Mouse (Mus musculus): ENCODE results near the gene Mad2l2.

Mad2l2 gene

GRCm38 (mm10) chr4:148149540-148149939 lies 19.4 kb downstream of the Mad2l2 start:
- peak in 1 of 2 experiments; percentile 14 for DNase-seq

GRCm38 (mm10) chr4:148150242-148150641 lies 20.1 kb downstream of the Mad2l2 start:
- DNase-seq = peak in 1 of 2 experiments; percentile 12

GRCm38 (mm10) chr4:148150953-148151266 lies 20.7 kb downstream of the Mad2l2 start:
- no peak for DNase-seq

DNA sequence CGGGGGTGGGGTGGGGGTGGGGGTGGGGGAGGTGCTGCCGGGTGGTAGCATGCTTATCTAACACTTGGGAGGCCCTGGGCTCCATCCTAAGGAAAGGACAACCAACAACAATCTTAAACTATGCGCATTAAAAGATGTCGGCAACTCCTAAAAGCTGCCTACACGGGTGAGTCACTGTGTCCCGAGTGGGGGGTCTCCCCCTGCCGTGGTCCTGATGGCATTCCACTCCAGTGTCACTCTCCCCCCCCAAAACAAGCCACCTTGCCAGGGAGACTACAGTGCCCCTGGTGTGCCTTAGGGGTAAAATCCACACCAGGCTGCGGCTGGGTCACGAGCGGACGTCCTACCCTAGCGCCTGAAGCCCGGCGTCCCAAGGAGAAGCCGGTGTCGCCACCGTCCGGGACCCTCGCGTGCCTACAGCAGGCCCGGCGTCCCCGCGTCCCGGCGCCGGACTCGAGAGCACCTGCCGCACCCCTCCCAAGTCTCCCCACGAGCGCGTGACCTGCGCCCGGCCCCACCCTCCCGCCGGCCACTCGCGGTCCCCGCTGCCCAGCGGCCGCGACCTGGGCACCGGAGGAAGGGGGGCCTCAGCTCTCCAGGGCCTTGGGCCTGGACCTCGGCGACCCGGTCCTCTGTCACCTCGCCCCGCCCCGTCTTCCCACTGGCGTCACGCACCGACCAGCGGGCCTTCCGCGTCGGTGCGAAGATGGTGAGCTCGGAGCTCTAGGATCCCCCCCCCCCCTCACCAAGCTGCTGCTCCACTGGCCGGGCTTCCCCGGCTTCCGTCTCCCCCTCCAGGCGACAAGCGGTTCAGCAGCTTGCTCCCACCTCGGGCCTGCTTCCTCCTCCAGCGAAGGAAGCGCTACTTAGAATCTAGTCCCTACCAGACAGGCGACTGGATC lies 21.3 kb downstream of the Mad2l2 start, which contains the start of gene Fbxo6:
Gene Fbxo6 (minus strand): TSS at position 874 of the 902 bp plus-strand sequence.
- peak; percentile 84 to 89 for DNase-seq

DNA sequence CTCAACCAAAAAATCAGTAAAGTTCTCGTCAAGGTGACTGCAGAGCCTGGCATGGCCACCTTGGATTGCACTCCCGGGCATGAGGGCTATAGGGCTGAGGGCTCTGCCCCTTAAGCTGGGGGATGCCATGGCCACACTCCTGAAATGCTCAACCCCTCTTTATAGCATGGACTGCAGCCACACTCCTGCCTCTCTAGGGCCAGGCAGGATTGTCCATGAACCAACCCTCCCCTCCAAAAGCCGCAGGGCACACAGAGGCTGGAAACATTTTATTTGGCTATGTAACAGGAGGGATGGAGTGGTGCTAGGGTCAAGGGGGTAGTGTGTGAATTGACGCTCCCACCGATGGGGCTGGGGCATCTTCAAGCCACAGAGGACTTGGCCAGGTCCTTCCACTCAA lies 22.4 kb downstream of the Mad2l2 start:
- DNase-seq = no peak

DNA sequence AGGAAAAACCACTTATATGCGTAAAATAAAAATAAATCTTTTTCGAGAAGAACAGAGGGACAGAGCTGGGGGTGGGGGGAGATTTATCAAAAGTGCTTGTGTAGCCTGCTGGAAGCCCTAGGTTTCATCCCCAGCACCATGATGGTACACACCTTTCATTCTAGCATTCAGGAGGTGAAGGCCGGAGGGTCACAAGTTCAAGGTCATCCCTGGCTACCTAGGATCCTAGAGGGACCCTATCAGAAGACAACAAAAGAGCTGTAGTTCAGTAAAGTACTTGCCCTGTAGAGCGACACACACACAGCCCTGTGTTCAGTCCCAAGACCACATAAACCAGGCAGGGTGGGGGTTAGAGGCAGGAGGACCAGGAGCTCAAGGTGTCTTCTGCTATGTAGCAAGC lies 23.8 kb downstream of the Mad2l2 start:
- no peak for DNase-seq

- peak; percentile 56 to 67 for DNase-seq
These were observed 24.8 kb downstream of the Mad2l2 start for GRCm38 (mm10) chr4:148154982-148155381.

DNA sequence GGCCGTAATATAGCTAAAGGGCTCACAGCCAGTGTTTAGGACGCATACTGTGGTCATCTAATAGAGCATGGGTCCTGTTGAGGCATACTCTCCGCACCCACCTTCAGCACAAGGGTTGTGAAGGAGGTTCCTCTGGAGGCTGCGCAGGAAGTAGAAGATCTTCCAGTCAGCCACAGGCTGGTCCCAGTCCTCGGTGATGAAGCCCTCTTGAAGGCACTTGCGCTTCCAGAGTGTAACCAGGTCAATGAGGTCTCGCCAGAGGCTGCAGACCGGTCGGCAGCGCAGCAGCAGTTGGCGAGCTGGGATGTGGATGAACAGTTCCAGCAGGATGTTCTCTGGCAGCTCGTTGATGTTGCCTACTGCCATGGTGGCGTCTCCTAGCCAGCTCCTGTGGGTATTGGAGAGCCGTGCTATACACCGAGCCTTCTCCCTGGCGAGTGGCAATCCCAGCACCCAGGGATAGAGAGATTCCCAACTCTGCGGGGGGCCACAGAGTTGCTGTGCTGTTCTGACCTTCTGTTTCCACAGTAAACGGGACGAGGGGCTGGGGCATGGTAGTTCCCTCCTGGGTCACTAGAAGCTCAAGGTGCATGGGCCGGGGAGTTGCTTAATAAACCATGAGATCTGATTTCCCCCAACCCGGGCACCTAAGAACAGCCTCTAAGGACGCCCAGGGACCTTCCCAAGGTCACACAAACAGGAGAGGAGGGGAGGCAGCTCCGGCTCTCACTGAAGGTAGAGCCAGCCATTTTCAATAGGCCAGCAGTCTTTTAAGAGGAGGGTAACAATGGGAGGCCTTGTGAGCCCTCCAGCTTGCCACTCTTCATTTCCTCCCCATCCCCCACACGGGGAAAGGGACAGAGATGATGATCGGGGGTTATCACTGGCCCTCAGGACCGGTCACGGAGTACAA lies 28.5 kb downstream of the Mad2l2 start:
- DNase-seq = peak; percentile 57 to 65

DNA sequence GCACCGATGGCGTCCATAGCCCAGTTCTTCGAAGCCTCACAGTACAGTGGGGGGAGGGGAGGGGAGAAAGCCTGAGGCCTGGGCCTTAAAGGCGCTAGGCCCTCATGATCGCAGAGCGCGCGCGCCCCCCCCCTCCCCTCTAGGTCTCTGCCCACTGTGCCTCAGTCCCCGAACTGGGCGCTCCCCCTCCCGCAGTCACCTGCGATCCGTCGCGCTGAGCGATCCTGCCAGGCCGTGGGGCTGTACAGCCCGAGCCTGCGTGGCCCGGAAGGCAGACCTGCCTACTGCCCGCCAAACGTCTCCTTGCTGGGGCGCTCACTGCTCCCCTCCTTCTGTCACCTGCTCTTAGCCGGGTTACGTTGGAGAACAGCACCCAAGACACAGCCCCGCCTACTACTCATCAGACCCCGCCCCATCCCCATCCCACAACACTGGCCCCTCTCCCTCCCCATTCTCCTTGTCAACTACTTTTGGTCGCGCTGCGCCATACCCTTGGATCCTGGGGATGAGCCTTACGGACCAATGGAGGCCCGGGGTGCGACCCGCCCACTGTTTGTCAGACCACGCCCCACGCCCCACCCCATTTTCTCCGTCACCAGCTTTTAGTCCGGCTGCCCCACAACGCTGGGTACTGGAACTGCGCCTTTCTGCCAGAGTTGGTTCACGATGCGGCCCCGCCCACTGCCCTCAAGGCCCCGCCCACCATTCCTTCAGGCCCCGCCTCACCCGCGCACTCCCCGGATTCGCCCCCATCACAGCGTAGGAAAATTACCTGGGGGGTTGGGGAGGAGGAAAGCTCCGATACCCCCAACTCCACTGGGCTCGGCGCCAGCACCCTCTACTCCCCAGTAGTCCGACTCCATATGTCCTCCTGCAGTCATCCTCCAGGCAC lies 29.6 kb downstream of the Mad2l2 start:
- peak; percentile 97 for DNase-seq

DNA sequence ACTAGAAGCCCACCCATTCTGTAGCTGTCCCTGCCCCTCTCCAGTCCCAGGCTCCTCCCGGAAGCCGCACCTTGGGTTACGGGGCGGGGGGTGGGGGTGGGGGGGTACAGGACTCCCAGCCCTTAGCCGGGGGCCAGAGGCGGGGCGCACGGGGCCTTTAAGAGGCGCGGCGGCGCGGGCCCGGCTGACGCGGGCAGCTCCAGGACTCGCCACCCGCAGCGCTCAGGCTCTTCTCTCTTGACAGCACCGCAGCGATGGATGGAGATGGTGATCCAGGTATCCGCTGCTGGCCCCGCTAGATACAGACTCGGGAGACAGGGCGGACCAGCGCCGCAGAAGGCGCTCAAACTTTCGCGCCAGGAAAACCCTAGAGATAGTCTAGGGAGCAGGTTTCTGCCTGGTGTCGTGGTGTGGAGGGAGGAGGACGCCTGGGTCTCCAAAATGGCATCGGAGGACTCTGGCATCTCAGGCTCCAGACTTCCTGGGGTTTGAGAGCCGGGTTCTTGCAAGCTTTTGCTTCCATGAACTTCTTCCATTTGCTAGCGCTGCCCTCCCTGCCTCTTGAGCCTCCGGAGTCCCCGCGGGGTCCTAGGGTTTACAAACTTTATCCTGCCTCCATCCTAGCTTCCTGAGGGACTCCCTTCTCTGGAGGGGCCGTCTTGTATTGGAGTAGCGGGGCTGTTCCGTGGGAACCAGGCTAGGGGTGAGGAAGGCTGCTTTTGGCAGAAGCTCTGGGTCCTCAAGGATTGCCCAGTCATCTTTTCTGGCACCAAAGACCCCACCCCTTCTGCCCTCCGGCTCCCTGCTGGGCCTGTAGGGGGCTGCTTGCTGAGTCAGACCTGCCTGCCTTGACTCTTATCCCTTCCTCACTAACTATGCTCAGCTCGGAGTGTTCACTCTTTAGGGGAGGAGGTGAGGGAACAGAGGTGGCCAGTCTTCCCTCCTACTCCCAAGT lies 30.5 kb downstream of the Mad2l2 start, which contains the start of the genes Fbxo44 and Fbxo2:
Gene Fbxo44 (minus strand): TSS at position 47 of the 955 bp plus-strand sequence.
Gene Fbxo2 (plus strand): TSS at position 186 of the 955 bp plus-strand sequence.
- DNase-seq = peak; percentile 64 to 72

DNA sequence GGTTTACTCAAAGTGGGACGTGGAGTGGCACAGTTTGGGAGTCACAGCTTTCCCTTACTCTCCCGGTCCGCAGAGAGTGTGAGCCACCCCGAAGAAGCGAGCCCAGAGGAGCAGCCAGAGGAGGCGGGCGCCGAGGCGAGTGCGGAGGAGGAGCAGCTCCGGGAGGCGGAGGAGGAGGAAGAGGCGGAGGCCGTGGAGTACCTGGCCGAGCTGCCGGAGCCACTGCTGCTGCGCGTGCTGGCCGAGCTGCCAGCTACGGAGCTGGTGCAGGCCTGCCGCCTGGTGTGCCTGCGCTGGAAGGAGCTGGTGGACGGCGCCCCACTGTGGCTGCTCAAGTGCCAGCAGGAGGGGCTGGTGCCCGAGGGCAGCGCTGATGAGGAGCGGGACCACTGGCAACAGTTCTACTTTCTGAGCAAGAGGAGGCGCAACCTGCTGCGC lies 33.8 kb downstream of the Mad2l2 start:
- peak; percentile 67 to 68 for DNase-seq

GRCm38 (mm10) chr4:148164461-148164860 lies 34.3 kb downstream of the Mad2l2 start:
- DNase-seq = no peak

- DNase-seq = peak in 1 of 2 experiments; percentile 24
These were observed 35.4 kb downstream of the Mad2l2 start for GRCm38 (mm10) chr4:148165551-148165950.

- DNase-seq = peak; percentile 54 to 62
These were observed 36.2 kb downstream of the Mad2l2 start for GRCm38 (mm10) chr4:148166431-148166830.

GRCm38 (mm10) chr4:148166986-148167385 lies 36.8 kb downstream of the Mad2l2 start:
- DNase-seq = peak; percentile 78 to 85

DNA sequence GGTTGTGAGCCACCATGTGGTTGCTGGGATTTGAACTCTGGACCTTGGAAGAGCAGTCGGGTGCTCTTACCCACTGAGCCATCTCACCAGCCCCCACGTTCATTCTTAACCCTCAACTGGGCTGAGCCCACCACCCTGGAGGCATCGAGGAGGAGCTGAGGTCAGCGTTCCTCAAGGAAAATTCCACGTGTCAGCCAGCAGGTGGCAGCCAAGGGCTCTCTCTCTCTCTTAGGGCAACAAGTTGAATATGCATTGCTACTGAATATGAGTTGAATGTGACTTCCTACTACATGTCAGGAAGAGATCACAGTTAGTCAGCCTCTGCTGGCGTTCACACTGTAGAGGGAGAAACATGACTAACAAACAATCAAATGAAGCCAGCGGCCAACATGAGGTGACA lies 38.1 kb downstream of the Mad2l2 start:
- peak; percentile 66 to 79 for DNase-seq

GRCm38 (mm10) chr4:148169586-148169985 lies 39.4 kb downstream of the Mad2l2 start:
- DNase-seq = no peak

GRCm38 (mm10) chr4:148170842-148171241 lies 40.7 kb downstream of the Mad2l2 start:
- peak; percentile 59 to 75 for DNase-seq

- no peak for DNase-seq
These were observed 41.1 kb downstream of the Mad2l2 start for GRCm38 (mm10) chr4:148171261-148171660.

- peak; percentile 60 to 68 for DNase-seq
These were observed 43.8 kb downstream of the Mad2l2 start for GRCm38 (mm10) chr4:148173811-148174494.

All from cerebellum, adult 18-20 months (tissue).